Mouse (Mus musculus): Measurements from ENCODE around the gene Gm38393. TPM values are rescaled to one million over a fixed set of nuclear protein-coding genes. Genes with fewer than 3 reads are reported as not detected.

The Gm38393 gene
- 0.19 and 0.64 TPM in 2 replicates for polyA plus RNA-seq (2016; fragmentation: Nextera tagmentation; extraction: Ambion mirVana)

GRCm38 (mm10) chr7:60004606-60005330 is at the start of gene Gm38393, which contains the start of gene Snurf:
Gene Gm38393, minus strand, starts transcription at chr7:60005064.
Gene Snurf, minus strand, starts transcription at chr7:60005049.
- ATAC-seq (ENCODE audit: insufficient number of reproducible peaks, low FRiP score) = peak; percentile 72
- no peaks in the 10 kb centered on the region for H3K27me3 ChIP-seq (replicated peaks)
- H3K36me3 ChIP-seq = no peaks in the 10 kb centered on the region
- peaks cover 3% of the 10 kb centered on the region; the same call in 1 of the 2 replicates for H3K4me1 ChIP-seq (replicated peaks)
- peak within 1 kb of the TSS; percentile 73 for H3K4me2 ChIP-seq
- WGBS = 49% methylated on average over 30 of the region's 30 CpGs
- H3K4me3 ChIP-seq = peak within 1 kb of the TSS; percentile 58
- H3K9ac ChIP-seq = peak within 1 kb of the TSS; percentile 75
- H3K27ac ChIP-seq (ENCODE audit: poor library complexity, severe bottlenecking) = peak within 1 kb of the TSS; percentile 54
- H3K9me3 ChIP-seq (replicated peaks) = peaks cover 25% of the 10 kb centered on the region

- Histone ChIP-seq H3K4me1 (replicated peaks) (no peaks in the 10 kb centered on the region), H3K27ac (ENCODE audit: poor library complexity, severe bottlenecking) (no peak overlapping the region), H3K9me3 (replicated peaks) (peaks cover 7% of the 10 kb centered on the region), H3K9ac (no peak overlapping the region), H3K36me3 (no peaks in the 10 kb centered on the region), H3K4me3 (no peak overlapping the region), H3K27me3 (replicated peaks) (no peaks in the 10 kb centered on the region), H3K4me2 (no peak overlapping the region)
- WGBS = 64% methylated on average over 6 of the region's 6 CpGs
- ATAC-seq (ENCODE audit: insufficient number of reproducible peaks, low FRiP score) = no peak
Observed at GRCm38 (mm10) chr7:60047481-60048201, 42.8 kb upstream of the Gm38393 start.

GRCm38 (mm10) chr7:60013186-60013585 is 8.3 kb upstream of the Gm38393 start:
- Histone ChIP-seq H3K27ac (ENCODE audit: poor library complexity, severe bottlenecking) (no peak overlapping the region), H3K9me3 (replicated peaks) (no peaks in the 10 kb centered on the region), H3K4me2 (no peak overlapping the region), H3K4me3 (no peak overlapping the region), H3K36me3 (no peaks in the 10 kb centered on the region), H3K9ac (no peak overlapping the region), H3K27me3 (replicated peaks) (no peaks in the 10 kb centered on the region), H3K4me1 (replicated peaks) (no peaks in the 10 kb centered on the region)
- 72% methylated on average over 3 of the region's 3 CpGs for WGBS
- ATAC-seq (ENCODE audit: insufficient number of reproducible peaks, low FRiP score) = no peak

- no peak overlapping the region for H3K9ac ChIP-seq
- H3K4me1 ChIP-seq (replicated peaks) = peaks cover 3% of the 10 kb centered on the region; the same call in 1 of the 2 replicates
- H3K27ac ChIP-seq (ENCODE audit: poor library complexity, severe bottlenecking) = no peak overlapping the region
- no peak overlapping the region for H3K4me3 ChIP-seq
- peaks cover 23% of the 10 kb centered on the region for H3K9me3 ChIP-seq (replicated peaks)
- no peaks in the 10 kb centered on the region for H3K36me3 ChIP-seq
- WGBS = 40% methylated on average over 3 of the region's 3 CpGs
- no peak overlapping the region for H3K4me2 ChIP-seq
- no peaks in the 10 kb centered on the region for H3K27me3 ChIP-seq (replicated peaks)
- ATAC-seq (ENCODE audit: insufficient number of reproducible peaks, low FRiP score) = no peak
Observed at GRCm38 (mm10) chr7:60007727-60008360, 3.0 kb upstream of the Gm38393 start.

GRCm38 (mm10) chr7:60006262-60006661 is 1.4 kb upstream of the Gm38393 start:
- no peaks in the 10 kb centered on the region for H3K36me3 ChIP-seq
- peaks cover 25% of the 10 kb centered on the region for H3K9me3 ChIP-seq (replicated peaks)
- H3K27me3 ChIP-seq (replicated peaks) = no peaks in the 10 kb centered on the region
- no peak overlapping the region for H3K4me3 ChIP-seq
- 55% methylated on average over 2 of the region's 2 CpGs for WGBS
- ATAC-seq (ENCODE audit: insufficient number of reproducible peaks, low FRiP score) = no peak
- H3K4me2 ChIP-seq = no peak overlapping the region
- H3K9ac ChIP-seq = no peak overlapping the region
- peaks cover 3% of the 10 kb centered on the region; the same call in 1 of the 2 replicates for H3K4me1 ChIP-seq (replicated peaks)
- no peak overlapping the region for H3K27ac ChIP-seq (ENCODE audit: poor library complexity, severe bottlenecking)

GRCm38 (mm10) chr7:60003921-60004605 is 801 bp downstream of the Gm38393 start:
- Histone ChIP-seq H3K4me1 (replicated peaks) (peaks cover 3% of the 10 kb centered on the region; the same call in 1 of the 2 replicates), H3K36me3 (no peaks in the 10 kb centered on the region), H3K4me3 (peak overlapping the region; percentile 58), H3K9me3 (replicated peaks) (peaks cover 25% of the 10 kb centered on the region), H3K4me2 (peak overlapping the region; percentile 73), H3K27ac (ENCODE audit: poor library complexity, severe bottlenecking) (peak overlapping the region; percentile 54), H3K27me3 (replicated peaks) (no peaks in the 10 kb centered on the region), H3K9ac (peak overlapping the region; percentile 75)
- WGBS = 51% methylated on average over 22 of the region's 22 CpGs
- ATAC-seq (ENCODE audit: insufficient number of reproducible peaks, low FRiP score) = peak; percentile 81

GRCm38 (mm10) chr7:60003006-60003865 is 1.6 kb downstream of the Gm38393 start:
- Histone ChIP-seq H3K27me3 (replicated peaks) (no peaks in the 10 kb centered on the region), H3K9ac (peak overlapping the region; percentile 75), H3K9me3 (replicated peaks) (peaks cover 25% of the 10 kb centered on the region), H3K4me1 (replicated peaks) (peaks cover 3% of the 10 kb centered on the region; the same call in 1 of the 2 replicates), H3K36me3 (no peaks in the 10 kb centered on the region), H3K4me2 (peak overlapping the region; percentile 73), H3K4me3 (peak overlapping the region; percentile 58), H3K27ac (ENCODE audit: poor library complexity, severe bottlenecking) (no peak overlapping the region)
- 57% methylated on average over 12 of the region's 12 CpGs for WGBS
- peak; percentile 63; the same call in 1 of the 2 replicates for ATAC-seq (ENCODE audit: insufficient number of reproducible peaks, low FRiP score)

GRCm38 (mm10) chr7:59978646-59979045 is 26.2 kb downstream of the Gm38393 start:
- H3K4me2 ChIP-seq = no peak overlapping the region
- no peaks in the 10 kb centered on the region for H3K4me1 ChIP-seq (replicated peaks)
- WGBS = 65% methylated on average over 1 of the region's 1 CpGs
- no peaks in the 10 kb centered on the region for H3K27me3 ChIP-seq (replicated peaks)
- no peaks in the 10 kb centered on the region for H3K36me3 ChIP-seq
- H3K4me3 ChIP-seq = no peak overlapping the region
- no peak overlapping the region for H3K27ac ChIP-seq (ENCODE audit: poor library complexity, severe bottlenecking)
- ATAC-seq (ENCODE audit: insufficient number of reproducible peaks, low FRiP score) = no peak
- H3K9ac ChIP-seq = no peak overlapping the region
- H3K9me3 ChIP-seq (replicated peaks) = no peaks in the 10 kb centered on the region; the same call in 1 of the 2 replicates
